Mouse (Mus musculus) midbrain, embryonic 15.5 days (tissue): ENCODE results near the gene Ubl3. TPM values are rescaled to one million over a fixed set of nuclear protein-coding genes. Genes with fewer than 3 reads are reported as not detected.

ENCODE experiments used
- ATAC-seq: fragments of 200-750 bp; cut with Nextera tagmentation; replicated peaks from 2 replicates; pipeline ENCODE4 v1.8.0; 2017; ENCODE audit warnings: moderate TSS enrichment
- H3K27ac ChIP-seq: fragments of 300-500 bp; sonication (generic); 2 replicates; pipeline ENCODE4 v1.5.1; 2015; ENCODE audit warnings: mild to moderate bottlenecking, inconsistent platforms
- H3K27me3 ChIP-seq: fragments of 300-500 bp; sonication (generic); replicated peaks from 2 replicates; pipeline ENCODE4 v1.6.1; 2015; ENCODE audit warnings: inconsistent platforms
- H3K36me3 ChIP-seq: fragments of 300-500 bp; sonication (generic); replicated peaks from 2 replicates; pipeline ENCODE4 v1.6.1; 2015; ENCODE audit warnings: inconsistent platforms
- H3K4me1 ChIP-seq: fragments of 300-500 bp; sonication (generic); 2 replicates; pipeline ENCODE4 v1.6.1; 2015; ENCODE audit warnings: inconsistent platforms
- H3K4me2 ChIP-seq: fragments of 300-500 bp; sonication (generic); 2 replicates; pipeline ENCODE4 v1.6.1; 2015; ENCODE audit warnings: inconsistent platforms, mild to moderate bottlenecking, moderate library complexity
- H3K4me3 ChIP-seq: fragments of 300-500 bp; sonication (generic); 2 replicates; pipeline ENCODE4 v1.5.1; 2015; ENCODE audit warnings: mild to moderate bottlenecking, inconsistent platforms
- H3K9ac ChIP-seq: fragments of 300-500 bp; sonication (generic); 2 replicates; pipeline ENCODE4 v1.6.1; 2015; ENCODE audit warnings: mild to moderate bottlenecking, inconsistent platforms
- H3K9me3 ChIP-seq: fragments of 300-500 bp; sonication (generic); 2 replicates; pipeline ENCODE4 v1.6.1; 2016; ENCODE audit warnings: inconsistent platforms
- WGBS: fragments of 180-500 bp; shearing (Covaris S2); methylation state at CpG from one replicate; pipeline ENCODE4 v1.1.7; 2015; ENCODE audit warnings: mixed read lengths; 5-methylcytosine and 5-hydroxymethylcytosine counted together
- polyA plus RNA-seq: library from polyadenylated mRNA; unstranded; fragments of >200 nt; fragmentation: Nextera tagmentation; extraction: Ambion mirVana; gene quantifications from 2 replicates; pipeline ENCODE4 v1.2.1, GENCODE M21; 2015

Gene Ubl3
- polyA plus RNA-seq, 1 experiment from 2014 or later, result 78.7 TPM

DNA sequence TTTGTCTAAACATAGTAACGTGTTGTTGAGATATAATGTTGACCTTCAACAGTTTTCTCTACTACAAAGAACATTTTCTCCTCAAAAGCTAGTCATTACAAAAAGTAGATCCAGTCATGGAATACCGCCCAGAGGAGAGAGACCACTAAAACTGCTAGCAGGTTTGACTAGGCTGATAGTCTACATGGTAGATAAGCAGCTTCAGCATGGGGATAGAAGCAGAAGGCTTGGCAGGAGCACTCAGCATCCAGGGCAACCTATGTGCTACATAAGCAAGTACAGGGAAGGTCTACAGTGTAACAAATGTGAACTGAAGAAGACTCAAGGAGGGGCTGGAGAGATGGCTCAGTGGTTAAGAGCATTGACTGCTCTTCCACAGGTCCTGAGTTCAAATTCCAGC lies 7.9 kb downstream of the Ubl3 start:
- Histone ChIP-seq H3K9ac (no peak overlapping the region), H3K27me3 (no peaks in the 10 kb centered on the region), H3K4me1 (peaks cover 29% of the 10 kb centered on the region), H3K9me3 (no peaks in the 10 kb centered on the region), H3K4me2 (no peak overlapping the region), H3K4me3 (no peak overlapping the region), H3K27ac (no peak overlapping the region), H3K36me3 (no peaks in the 10 kb centered on the region)
- 97% methylated on average over 2 of the region's 2 CpGs for WGBS
- ATAC-seq, result no peak

DNA sequence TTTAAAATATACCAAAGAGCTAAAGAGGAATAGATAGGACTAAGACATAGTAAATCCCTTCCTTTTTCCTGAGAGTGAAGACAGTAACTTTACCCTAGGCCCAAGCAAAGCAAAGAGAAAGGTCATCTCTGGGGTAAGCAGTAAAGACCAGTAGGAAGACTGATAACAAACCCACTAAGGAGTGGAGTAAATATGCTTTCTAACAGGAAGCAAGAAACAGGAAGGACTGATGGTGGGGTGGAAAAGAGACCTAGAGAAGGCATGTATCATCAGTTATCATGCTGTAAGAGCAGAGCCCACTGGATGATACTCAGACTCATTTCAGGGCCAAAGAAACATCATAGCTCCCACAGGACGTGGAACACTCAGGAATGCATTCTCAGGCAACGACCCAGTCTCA lies 10.4 kb downstream of the Ubl3 start:
- Histone ChIP-seq H3K4me1 (peaks cover 8% of the 10 kb centered on the region), H3K9me3 (no peaks in the 10 kb centered on the region), H3K36me3 (no peaks in the 10 kb centered on the region), H3K27ac (no peak overlapping the region), H3K27me3 (no peaks in the 10 kb centered on the region), H3K4me2 (no peak overlapping the region), H3K4me3 (no peak overlapping the region), H3K9ac (no peak overlapping the region)
- 81% methylated on average over 2 of the region's 2 CpGs for WGBS
- no peak for ATAC-seq

DNA sequence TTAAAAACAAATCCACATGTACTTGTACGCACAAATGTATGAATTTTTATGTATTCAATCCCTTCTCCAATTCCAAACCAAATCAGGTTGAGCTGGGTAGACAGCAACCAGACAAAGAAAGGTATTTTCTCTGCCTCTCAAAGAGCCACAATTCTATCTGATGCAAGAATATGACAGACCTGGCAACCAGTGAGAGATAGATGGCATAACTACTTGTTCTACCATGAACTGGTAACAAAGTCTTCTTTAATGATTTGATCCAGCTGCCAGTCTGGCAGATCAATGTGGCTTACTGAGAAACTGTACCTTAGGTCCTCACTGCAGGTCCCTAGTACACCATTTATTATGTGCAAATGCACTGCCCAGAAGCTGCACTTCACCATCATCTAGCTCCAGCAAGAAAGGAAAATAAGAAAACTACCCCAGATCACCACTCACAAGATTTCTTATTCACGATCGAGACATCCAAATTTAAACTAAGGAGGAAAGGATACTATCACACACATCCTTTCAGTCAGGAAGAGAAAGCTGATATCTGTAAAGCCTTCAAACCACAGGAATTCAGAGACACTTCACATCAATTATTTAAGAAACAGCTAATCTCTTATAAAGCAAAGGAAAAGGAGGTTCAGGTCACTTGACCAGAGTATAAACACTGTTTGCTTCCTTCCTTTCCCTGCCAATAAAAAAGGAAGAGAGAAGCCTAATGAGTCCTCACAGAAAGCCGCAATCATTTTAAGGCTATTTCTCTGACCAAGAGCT lies 16.7 kb downstream of the Ubl3 start:
- no peaks in the 10 kb centered on the region for H3K36me3 ChIP-seq
- WGBS, result 95% methylated on average over 4 of the region's 4 CpGs
- no peak overlapping the region for H3K4me3 ChIP-seq
- H3K27ac ChIP-seq, result no peak overlapping the region
- H3K4me1 ChIP-seq, result peaks cover 19% of the 10 kb centered on the region
- ATAC-seq, result no peak
- H3K9ac ChIP-seq, result no peak overlapping the region
- H3K4me2 ChIP-seq, result no peak overlapping the region
- H3K27me3 ChIP-seq, result no peaks in the 10 kb centered on the region
- H3K9me3 ChIP-seq, result no peaks in the 10 kb centered on the region

DNA sequence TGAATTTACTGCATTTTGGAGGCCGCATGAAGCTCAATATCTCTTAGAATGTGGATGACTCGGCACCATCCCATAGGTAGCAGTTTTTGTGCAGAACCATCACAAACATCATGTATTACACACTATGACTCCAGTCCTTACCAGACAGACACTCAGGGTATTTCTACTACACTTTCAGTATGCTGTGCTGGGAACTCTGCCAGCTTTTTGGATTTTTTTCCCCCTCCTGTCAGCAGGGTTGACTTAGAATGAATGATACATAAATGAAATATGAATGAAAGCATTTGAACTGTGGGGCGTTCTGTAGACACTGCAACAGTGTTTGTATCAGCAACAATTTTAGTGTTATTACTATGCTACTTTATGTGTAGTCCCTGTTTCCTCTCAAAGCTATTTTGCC lies 17.9 kb downstream of the Ubl3 start:
- Histone ChIP-seq H3K9me3 (no peaks in the 10 kb centered on the region), H3K27ac (no peak overlapping the region), H3K9ac (no peak overlapping the region), H3K4me1 (peaks cover 14% of the 10 kb centered on the region), H3K36me3 (no peaks in the 10 kb centered on the region), H3K4me2 (no peak overlapping the region), H3K4me3 (no peak overlapping the region), H3K27me3 (no peaks in the 10 kb centered on the region)
- 74% methylated on average over 3 of the region's 3 CpGs for WGBS
- no peak for ATAC-seq

DNA sequence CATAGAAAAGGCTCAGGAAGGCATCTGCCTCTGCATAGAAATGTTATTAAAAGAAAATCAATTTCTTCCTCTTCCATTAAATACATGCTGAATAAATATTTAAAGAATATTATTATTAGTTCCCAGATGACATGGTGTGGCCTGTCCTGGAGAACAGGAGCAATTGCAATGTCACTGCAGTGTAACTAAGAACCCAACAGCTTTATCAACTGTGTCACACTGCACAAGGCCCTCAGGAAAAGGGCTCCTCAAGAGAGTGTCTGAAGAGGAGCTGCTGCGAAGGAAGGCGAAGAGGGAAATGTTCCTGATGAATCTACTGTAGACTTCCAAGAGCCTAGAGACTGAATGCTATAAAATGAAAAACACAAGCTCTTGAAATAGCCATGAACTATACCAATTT lies 18.7 kb downstream of the Ubl3 start:
- Histone ChIP-seq H3K4me2 (no peak overlapping the region), H3K9me3 (no peaks in the 10 kb centered on the region), H3K27me3 (no peaks in the 10 kb centered on the region), H3K4me1 (peaks cover 14% of the 10 kb centered on the region), H3K27ac (no peak overlapping the region), H3K9ac (no peak overlapping the region), H3K36me3 (no peaks in the 10 kb centered on the region), H3K4me3 (no peak overlapping the region)
- no peak for ATAC-seq
- 71% methylated on average over 2 of the region's 2 CpGs for WGBS

DNA sequence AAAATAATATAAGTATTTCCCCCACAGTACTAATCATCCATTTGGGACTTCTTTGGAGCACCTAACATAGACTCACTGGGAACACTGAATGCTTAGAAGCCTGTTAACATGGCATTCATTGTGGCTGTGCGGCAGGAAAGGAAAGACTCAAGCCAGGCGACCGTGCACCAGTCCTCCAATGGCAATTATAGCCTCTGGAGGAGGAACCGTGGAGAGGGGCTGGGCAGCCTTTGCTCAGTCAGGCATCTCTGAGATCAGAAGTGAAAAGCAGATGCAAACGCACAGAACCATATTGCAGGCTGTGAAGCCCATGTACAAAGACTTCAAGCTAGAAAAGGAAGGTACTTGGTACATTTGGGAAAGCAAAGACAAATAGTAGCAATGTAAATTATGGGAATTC lies 20.4 kb downstream of the Ubl3 start:
- no peaks in the 10 kb centered on the region for H3K9me3 ChIP-seq
- H3K27me3 ChIP-seq, result no peaks in the 10 kb centered on the region
- no peak overlapping the region for H3K4me3 ChIP-seq
- ATAC-seq, result no peak
- 8% methylated on average over 5 of the region's 5 CpGs for WGBS
- H3K4me1 ChIP-seq, result peaks cover 14% of the 10 kb centered on the region
- no peak overlapping the region for H3K27ac ChIP-seq
- H3K4me2 ChIP-seq, result no peak overlapping the region
- H3K9ac ChIP-seq, result no peak overlapping the region
- no peaks in the 10 kb centered on the region for H3K36me3 ChIP-seq

DNA sequence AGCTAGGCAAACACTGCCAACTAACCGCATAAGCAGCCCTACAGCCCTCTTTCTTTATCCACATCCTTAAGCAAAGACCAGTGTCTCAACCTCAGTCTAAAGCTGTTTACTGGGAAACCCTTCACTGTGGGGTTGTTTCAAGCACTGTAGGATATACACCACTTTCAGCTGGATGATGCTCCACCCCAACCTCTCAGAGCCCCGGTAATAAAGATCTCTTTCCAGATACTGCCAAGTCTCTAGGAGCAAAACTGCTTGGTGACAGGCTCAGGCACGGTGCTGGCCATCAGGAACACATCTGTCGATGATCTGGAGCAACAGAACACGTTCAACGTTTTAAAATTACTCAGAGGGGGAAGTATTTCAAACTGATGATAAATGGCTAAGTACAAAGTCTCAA lies 25.0 kb downstream of the Ubl3 start:
- Histone ChIP-seq H3K27me3 (no peaks in the 10 kb centered on the region), H3K4me2 (no peak overlapping the region), H3K27ac (no peak overlapping the region), H3K36me3 (no peaks in the 10 kb centered on the region), H3K9ac (no peak overlapping the region), H3K4me3 (no peak overlapping the region), H3K4me1 (peaks cover 27% of the 10 kb centered on the region), H3K9me3 (no peaks in the 10 kb centered on the region)
- WGBS, result 82% methylated on average over 6 of the region's 6 CpGs
- ATAC-seq, result no peak

DNA sequence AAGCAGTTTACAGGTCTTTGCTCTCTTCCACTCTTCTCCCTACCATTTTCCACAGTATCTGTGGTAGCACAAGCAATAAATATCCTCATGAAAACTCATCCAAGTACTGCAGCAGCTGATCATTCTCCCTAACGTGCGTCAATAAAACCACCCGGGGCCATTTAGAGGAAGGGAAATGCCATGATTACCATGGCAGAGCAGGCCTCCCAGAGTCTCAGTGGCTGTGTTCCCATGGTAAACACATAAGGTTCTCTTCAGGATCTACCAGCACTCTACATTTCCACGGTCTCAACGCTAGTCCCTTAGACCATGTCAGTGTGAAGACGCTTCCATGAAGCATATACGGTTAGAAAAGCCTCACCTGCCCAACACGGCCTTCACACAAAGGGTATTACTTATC lies 26.0 kb downstream of the Ubl3 start:
- Histone ChIP-seq H3K27ac (no peak overlapping the region), H3K9ac (no peak overlapping the region), H3K4me2 (no peak overlapping the region), H3K4me1 (peaks cover 22% of the 10 kb centered on the region), H3K9me3 (no peaks in the 10 kb centered on the region), H3K36me3 (no peaks in the 10 kb centered on the region), H3K27me3 (no peaks in the 10 kb centered on the region), H3K4me3 (no peak overlapping the region)
- 72% methylated on average over 8 of the region's 8 CpGs for WGBS
- ATAC-seq, result no peak

DNA sequence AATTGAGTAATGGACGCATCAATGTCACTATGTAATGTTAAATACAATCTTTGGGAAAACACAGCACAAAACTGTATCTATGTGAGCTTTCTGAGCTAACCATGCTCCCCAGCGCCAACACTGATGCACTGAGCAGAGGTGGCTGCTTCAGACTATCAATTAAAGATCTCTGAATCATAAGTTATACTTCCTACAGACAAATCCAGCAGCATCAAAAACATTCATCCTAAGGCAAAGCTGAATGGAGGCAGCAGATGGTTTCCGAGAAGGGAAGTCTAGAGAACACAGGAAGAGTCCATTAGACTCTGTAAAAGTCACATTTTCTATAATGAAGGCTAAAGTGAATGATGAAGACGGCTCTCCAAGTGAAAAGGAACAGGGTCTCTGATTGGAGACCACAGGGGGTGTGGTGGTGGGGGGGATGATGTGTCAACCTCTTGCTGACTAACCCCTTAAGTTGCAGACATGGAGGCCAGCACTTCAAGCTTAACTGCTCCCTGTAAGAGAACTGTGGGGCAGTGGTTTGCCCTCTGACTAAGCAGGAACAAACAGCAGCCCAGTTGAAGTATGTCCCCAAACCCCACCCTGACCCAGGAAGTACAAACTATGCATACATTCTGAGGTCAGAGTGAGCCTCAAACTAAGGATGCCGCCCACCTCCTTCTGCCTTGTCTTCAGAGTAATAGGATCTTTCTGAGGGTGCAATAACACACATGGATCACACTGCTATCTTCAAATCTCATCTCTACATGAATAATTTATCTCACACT lies 29.2 kb downstream of the Ubl3 start:
- Histone ChIP-seq H3K4me3 (no peak overlapping the region), H3K4me1 (peaks cover 25% of the 10 kb centered on the region), H3K9me3 (no peaks in the 10 kb centered on the region), H3K4me2 (no peak overlapping the region), H3K27me3 (no peaks in the 10 kb centered on the region), H3K27ac (no peak overlapping the region), H3K36me3 (no peaks in the 10 kb centered on the region), H3K9ac (no peak overlapping the region)
- no peak for ATAC-seq
- 67% methylated on average over 5 of the region's 5 CpGs for WGBS

DNA sequence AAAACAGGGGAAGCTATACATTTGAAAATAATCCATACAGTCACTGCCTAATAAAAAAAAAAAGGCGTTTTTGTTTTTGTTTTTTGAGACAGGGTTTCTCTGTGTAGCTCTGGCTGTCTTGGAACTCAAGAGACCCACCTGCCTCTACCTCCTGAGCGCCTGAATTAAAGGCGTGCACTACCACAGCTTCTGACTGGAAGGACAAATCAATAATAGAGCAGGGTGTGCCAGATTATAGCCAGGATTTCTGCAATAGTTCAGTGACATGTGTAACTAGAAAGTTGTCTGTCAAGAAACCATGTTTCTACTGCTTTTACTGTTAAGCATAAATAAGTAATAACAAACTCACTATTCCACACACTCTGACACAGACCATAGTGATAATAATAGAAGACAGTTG lies 30.2 kb downstream of the Ubl3 start:
- Histone ChIP-seq H3K27me3 (no peaks in the 10 kb centered on the region), H3K27ac (no peak overlapping the region), H3K4me3 (no peak overlapping the region), H3K4me2 (no peak overlapping the region), H3K4me1 (peaks cover 25% of the 10 kb centered on the region), H3K36me3 (no peaks in the 10 kb centered on the region), H3K9me3 (no peaks in the 10 kb centered on the region), H3K9ac (no peak overlapping the region)
- no peak for ATAC-seq
- WGBS, result 77% methylated on average over 3 of the region's 3 CpGs

DNA sequence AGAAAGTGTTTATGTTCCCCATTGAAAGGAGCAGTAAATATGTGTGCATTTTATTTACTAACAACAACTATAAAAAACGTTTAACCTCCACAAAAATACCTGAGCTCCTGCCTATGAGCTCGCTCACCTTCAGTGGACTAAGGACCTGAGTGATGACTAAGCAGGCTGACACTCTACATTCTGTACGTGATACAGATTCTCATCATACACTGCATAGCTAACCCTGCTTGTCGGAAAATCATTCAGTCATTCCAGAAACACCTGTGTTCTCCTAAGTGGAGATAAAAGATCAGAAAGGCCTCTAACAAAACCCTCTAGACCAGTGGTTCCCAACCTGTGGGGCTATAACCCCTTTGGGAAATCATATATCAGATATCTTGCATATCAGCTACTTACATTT lies 35.1 kb downstream of the Ubl3 start:
- no peak overlapping the region for H3K9ac ChIP-seq
- no peaks in the 10 kb centered on the region for H3K36me3 ChIP-seq
- H3K4me3 ChIP-seq, result no peak overlapping the region
- no peaks in the 10 kb centered on the region for H3K27me3 ChIP-seq
- 73% methylated on average over 4 of the region's 4 CpGs for WGBS
- no peak overlapping the region for H3K4me2 ChIP-seq
- H3K9me3 ChIP-seq, result no peaks in the 10 kb centered on the region
- no peak overlapping the region for H3K27ac ChIP-seq
- ATAC-seq, result no peak
- H3K4me1 ChIP-seq, result peaks cover 4% of the 10 kb centered on the region; the same call in 1 of the 2 replicates

DNA sequence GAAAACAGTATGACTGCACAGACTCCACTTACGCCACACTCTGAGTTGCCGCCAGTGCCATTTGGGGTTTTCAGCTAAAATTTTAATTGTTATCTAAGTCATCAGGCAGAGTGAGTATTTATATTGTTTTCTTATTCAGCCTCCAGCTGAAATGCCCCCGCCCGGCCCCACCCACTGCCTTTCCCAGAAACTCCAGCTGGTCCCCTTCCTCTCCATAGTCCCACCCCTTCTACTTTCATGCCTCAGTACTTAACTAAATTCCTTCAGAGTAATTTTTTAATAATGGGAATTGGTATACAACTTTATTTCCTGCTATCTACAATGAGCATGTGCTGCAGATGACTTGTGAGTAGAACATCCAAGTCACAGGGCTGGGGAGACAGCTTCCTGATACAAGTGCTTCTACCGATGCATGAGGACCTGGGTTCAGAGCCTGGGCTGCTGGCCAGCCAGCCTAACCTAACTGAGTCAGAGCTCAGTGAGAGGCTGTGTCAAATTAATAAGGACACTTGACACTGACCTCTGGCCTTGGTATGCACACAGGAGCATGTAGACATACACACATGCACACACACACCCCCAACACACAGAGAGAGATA lies 40.4 kb downstream of the Ubl3 start:
- no peak for ATAC-seq
- Histone ChIP-seq H3K4me3 (no peak overlapping the region), H3K9ac (no peak overlapping the region), H3K27me3 (no peaks in the 10 kb centered on the region), H3K4me2 (no peak overlapping the region), H3K36me3 (peaks cover 4% of the 10 kb centered on the region; the same call in 1 of the 2 replicates), H3K9me3 (no peaks in the 10 kb centered on the region), H3K27ac (no peak overlapping the region), H3K4me1 (no peaks in the 10 kb centered on the region)
- WGBS, result 87% methylated on average over 5 of the region's 5 CpGs
